In the genomic region with DNA sequence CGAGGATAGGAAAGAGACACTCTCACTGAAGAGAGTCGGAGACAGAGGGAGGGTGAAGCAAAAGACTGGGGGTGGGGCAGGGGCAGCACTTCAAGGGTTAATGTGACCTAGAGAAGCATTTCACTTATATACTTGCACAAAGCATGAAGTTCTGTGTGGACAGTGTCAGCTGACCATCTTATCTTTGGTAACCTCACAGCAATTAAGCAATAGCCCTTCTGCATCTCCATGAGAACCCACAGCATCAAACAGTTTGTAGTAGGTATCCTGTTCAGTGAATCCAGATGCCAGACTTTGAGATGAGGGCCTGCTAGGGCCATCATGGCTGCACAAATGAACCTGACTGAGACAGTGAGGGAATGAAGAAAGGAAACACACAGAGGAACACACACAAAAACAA, we compare ENCODE assay signal across 28 mouse cellular contexts. TPM values are rescaled to one million over a fixed set of nuclear protein-coding genes. Genes with fewer than 3 reads are reported as not detected.
DNase-seq lines count a peak whose midpoint lies in the region; ATAC-seq and TF ChIP-seq lines count a peak whose summit lies in the region.
"Had no signal": no experiment of that assay in that cellular context is flagged by ENCODE, and none has a peak within 500 bp of the region (broad histone marks: within the 10 kb centered on the region; RNA-seq: fewer than 3 reads in every experiment).

No protein-coding gene starts in this region.

- peak overlapping the region; percentile 65 for H3K27ac ChIP-seq in layer of hippocampus, adult 2 months
- no peak overlapping the region for H3K27ac ChIP-seq in hindbrain, embryonic 11.5 days (ENCODE audit: low read depth, low read length)
- H3K27ac ChIP-seq: forebrain, embryonic 10.5 days; forebrain, embryonic 12.5 days had no signal

- peak; percentile 30 for DNase-seq in heart, adult 11 months
- DNase-seq in heart, postnatal 4 days = no peak
- no peak for DNase-seq in layer of hippocampus, adult 2 months (ENCODE audit: low spot score in 2 of 2)
- no peak for DNase-seq in layer of hippocampus, postnatal 36 days
- DNase-seq in 416B (ENCODE audit: low read depth) = peak; percentile 62
- no peak for DNase-seq in hindbrain, embryonic 11.5 days (ENCODE audit: low spot score)
- DNase-seq: adrenal gland, adult 2 months; adrenal gland, postnatal 10 days; adrenal gland, postnatal 25 days; cerebellum, adult 11 months; cerebellum, adult 18-20 months; cerebellum, adult 8-10 months; cerebellum, adult 9-11 months; cerebellum, postnatal 14 days; cerebellum, postnatal 36 days; embryo, embryonic 11 days had no signal

- no peak overlapping the region for H3K4me3 ChIP-seq in layer of hippocampus, adult 2 months
- no peak overlapping the region for H3K4me3 ChIP-seq in hindbrain, embryonic 11.5 days (ENCODE audit: low read depth, low read length)
- H3K4me3 ChIP-seq: embryonic facial prominence, embryonic 13.5 days; embryonic facial prominence, embryonic 15.5 days; erythroblast, embryonic 14.5 days; forebrain, embryonic 10.5 days; forebrain, embryonic 12.5 days had no signal

- H3K27me3 ChIP-seq in hindbrain, embryonic 11.5 days (ENCODE audit: control insufficient read depth, insufficient read depth, low read length) = no peaks in the 10 kb centered on the region
- H3K27me3 ChIP-seq: embryonic facial prominence, embryonic 13.5 days; embryonic facial prominence, embryonic 15.5 days; forebrain, embryonic 12.5 days had no signal

- no peak for TF ChIP-seq CTCF in layer of hippocampus, adult 2 months (conservative IDR thresholded peaks at IDR 0.05)

- 77% methylated on average over 2 of the region's 2 CpGs for WGBS in hindbrain, embryonic 11.5 days

- 0 out of 2 replicates have a peak, but pooled peaks have one; percentile 31 for ATAC-seq in megakaryocyte progenitor cell, adult 5-6 weeks (replicated peaks; ENCODE audit: poor library complexity)
- ATAC-seq in hindbrain, embryonic 11.5 days (ENCODE audit: low FRiP score) = no peak
- ATAC-seq: forebrain, embryonic 14.5 days had no signal

- no peak overlapping the region for H3K9ac ChIP-seq in hindbrain, embryonic 11.5 days (ENCODE audit: low read depth, low read length)
- H3K9ac ChIP-seq: embryonic facial prominence, embryonic 13.5 days; embryonic facial prominence, embryonic 15.5 days; forebrain, embryonic 12.5 days had no signal

- no peaks in the 10 kb centered on the region for H3K36me3 ChIP-seq in hindbrain, embryonic 11.5 days (ENCODE audit: control insufficient read depth, insufficient read depth, low read length)
- H3K36me3 ChIP-seq: embryonic facial prominence, embryonic 13.5 days; embryonic facial prominence, embryonic 15.5 days; forebrain, embryonic 10.5 days; forebrain, embryonic 12.5 days had no signal

- no peak overlapping the region for H3K4me2 ChIP-seq in hindbrain, embryonic 11.5 days (replicated peaks; ENCODE audit: low read depth, low read length)
- H3K4me2 ChIP-seq: embryonic facial prominence, embryonic 13.5 days; embryonic facial prominence, embryonic 15.5 days; forebrain, embryonic 12.5 days had no signal

- H3K9me3 ChIP-seq in hindbrain, embryonic 11.5 days (ENCODE audit: control insufficient read depth, low read length) = no peaks in the 10 kb centered on the region
- H3K9me3 ChIP-seq: embryonic facial prominence, embryonic 13.5 days; embryonic facial prominence, embryonic 15.5 days; forebrain, embryonic 10.5 days; forebrain, embryonic 12.5 days had no signal

- H3K4me1 ChIP-seq in hindbrain, embryonic 11.5 days (replicated peaks; ENCODE audit: control insufficient read depth, insufficient read depth, low read length) = no peaks in the 10 kb centered on the region

RNA-seq across cellular contexts. Expression of a gene that starts 8.4 kb away (rescaled TPM):
- total RNA-seq in heart, postnatal 4 days (2021) = not detected
- total RNA-seq in layer of hippocampus, adult 2 months (2021) = not detected
- total RNA-seq in layer of hippocampus, postnatal 36 days (2021) = not detected
- total RNA-seq in megakaryocyte progenitor cell, adult 5-6 weeks (2015) = not detected in 2 replicates
- total RNA-seq in megakaryocyte progenitor cell, adult 5-6 weeks (2017) = not detected in 2 replicates
- polyA plus RNA-seq in hindbrain, embryonic 11.5 days (2014; fragmentation: Nextera tagmentation; extraction: Ambion mirVana) = not detected in 2 replicates
- total RNA-seq: adrenal gland, adult 2 months; adrenal gland, postnatal 10 days; adrenal gland, postnatal 25 days; common myeloid progenitor, adult 5-6 weeks; ES-E14; MEL had no signal
- polyA plus RNA-seq: adrenal gland, adult 2 months; C2C12; embryonic facial prominence, embryonic 11.5 days; embryonic facial prominence, embryonic 13.5 days; erythroblast, embryonic 14.5 days; forebrain, embryonic 10.5 days; forebrain, embryonic 12.5 days; forebrain, embryonic 14.5 days had no signal

Comparison
In these comparisons a context has a peak if more than half of its experiments do, and no peak if none do; other contexts are left out.
1. DNase-seq: peak in heart, adult 11 months (single experiment) and 416B (single experiment); none in heart, postnatal 4 days (single experiment), layer of hippocampus, adult 2 months (0 of 2), layer of hippocampus, postnatal 36 days (0 of 2) and hindbrain, embryonic 11.5 days (single experiment).